Mouse (Mus musculus) C2C12 (cell line): Measurements from ENCODE around the gene Plxna4.

Source experiments
- CEBPB ChIP-seq: IDR thresholded peaks from one replicate; pipeline ENCODE4 v1.6.1; 2011; ENCODE audit warnings: low read depth, mild to moderate bottlenecking, control low read depth, moderate library complexity
- CTCF ChIP-seq: IDR thresholded peaks from one replicate; pipeline ENCODE4 v1.5.1; 2011; ENCODE audit not compliant: control insufficient read depth, insufficient read depth, insufficient read length
- MAX ChIP-seq: IDR thresholded peaks from one replicate; pipeline ENCODE4 v1.6.1; 2011; ENCODE audit warnings: mild to moderate bottlenecking, control low read depth
- MYOG ChIP-seq: IDR thresholded peaks from one replicate; pipeline ENCODE4 v1.6.1; 2011; ENCODE audit not compliant: control insufficient read depth, insufficient read length; ENCODE audit errors: extremely low read depth

GRCm38 (mm10) chr6:32280728-32281127 is 307.3 kb downstream of the Plxna4 start:
- no peak for TF ChIP-seq MAX
- TF ChIP-seq CEBPB: no peak
- TF ChIP-seq CTCF: no peak
- TF ChIP-seq MYOG: no peak
